Mouse (Mus musculus) T-helper 1 cell (primary cell): ENCODE measurements around the gene Samd11.

Source experiments
- in situ Hi-C: fragments of 300-600 bp; cut with MboI, MseI; formaldehyde crosslinking; loops from one replicate; pipeline ENCODE4 v1.15.1; 2025; ENCODE audit warnings: high pct_unique_total_duplicates

The Samd11 gene

DNA sequence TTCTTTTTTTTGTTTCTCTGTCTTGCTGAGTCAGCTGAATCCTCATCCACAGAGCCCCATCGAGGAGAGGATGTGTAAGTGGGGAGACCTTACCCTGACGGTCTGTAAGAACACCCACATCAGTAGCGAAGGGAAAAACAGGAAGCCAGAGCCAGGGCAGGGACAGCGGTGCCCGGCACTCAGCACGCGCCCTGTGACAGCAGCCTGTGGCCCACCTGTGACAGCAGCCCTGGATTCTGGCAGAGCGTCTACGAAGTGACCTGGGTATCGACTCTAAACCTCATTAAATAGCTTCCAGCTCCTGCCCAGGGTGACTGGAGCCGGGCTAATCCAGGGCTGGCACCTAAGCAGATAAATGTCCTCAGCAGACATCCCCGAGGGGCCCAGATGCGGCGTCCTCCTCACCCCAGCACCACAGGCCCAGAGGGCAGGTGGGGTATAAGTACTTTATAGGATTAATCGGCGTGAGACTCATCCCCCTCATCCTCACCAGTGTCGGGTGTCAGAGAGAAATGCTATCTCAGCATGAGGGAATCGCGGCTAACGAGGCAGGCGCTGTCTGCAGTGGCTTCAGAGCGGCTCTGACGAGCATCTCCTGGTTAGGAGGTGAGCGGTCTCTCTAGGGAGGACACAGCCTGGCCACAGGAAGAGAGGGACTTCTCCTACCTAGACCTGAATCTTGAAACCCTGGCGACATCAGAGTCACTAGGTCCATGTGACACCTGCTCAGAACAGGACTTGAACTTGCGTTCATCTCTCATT lies at the start of gene Samd11:
Samd11 (minus strand) TSS at position 580 of the 762 bp plus-strand sequence.
- in situ Hi-C loops = no loop called here

DNA sequence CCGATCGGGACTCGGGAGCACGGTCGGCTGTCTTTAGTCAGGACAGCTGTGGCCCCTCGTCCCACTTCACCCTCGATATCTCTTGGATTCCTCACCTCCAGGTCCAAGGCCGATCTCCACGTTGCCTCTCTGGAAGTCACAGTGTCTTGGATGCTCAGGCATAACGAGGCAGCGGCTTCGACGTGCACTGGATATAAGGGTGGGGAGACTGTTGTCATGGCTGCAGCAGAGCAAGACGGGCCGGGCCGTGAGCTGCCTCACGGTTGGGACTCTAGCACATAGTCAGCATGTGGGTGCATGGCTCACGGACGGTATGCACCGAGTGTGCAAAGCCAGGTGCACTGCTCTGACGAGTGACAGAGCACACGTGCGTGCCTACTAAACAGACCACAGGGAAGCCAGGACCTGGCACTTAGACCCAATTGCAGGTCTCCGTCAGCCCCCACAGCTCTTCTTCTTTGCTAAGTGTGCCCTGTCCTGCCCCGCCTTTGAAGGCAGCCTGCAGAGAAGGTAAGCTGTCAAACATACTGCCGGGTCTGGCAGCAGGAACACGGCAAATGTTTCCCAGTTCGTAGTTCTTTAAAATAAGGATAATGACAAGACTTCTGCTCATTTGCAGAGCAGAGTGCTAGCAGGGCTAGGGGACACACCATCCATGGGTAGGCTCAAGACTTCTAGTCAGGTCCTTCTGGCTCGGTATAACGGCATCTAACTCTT lies 938 bp downstream of the Samd11 start:
- in situ Hi-C loops = no loop called here

DNA sequence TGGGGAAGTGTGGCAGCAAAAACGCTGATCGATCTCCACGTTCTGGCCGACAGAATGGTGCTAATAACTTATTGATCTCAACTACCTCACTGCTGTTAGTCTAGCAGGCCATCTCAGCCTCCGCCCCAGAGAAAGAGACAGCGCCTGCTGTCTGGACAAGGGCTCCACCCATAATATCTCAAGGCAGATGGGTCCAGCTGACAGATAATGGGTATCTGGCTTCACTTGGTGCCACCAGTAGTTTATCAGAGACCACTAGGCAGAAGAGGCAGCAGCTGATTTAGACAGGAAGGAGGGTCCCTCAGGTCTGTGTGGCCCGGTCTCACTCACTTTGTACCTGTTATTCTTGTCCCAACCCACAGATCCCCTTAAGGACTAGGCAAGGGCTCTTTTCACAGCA lies 2.4 kb downstream of the Samd11 start:
- in situ Hi-C loops = no loop called here

DNA sequence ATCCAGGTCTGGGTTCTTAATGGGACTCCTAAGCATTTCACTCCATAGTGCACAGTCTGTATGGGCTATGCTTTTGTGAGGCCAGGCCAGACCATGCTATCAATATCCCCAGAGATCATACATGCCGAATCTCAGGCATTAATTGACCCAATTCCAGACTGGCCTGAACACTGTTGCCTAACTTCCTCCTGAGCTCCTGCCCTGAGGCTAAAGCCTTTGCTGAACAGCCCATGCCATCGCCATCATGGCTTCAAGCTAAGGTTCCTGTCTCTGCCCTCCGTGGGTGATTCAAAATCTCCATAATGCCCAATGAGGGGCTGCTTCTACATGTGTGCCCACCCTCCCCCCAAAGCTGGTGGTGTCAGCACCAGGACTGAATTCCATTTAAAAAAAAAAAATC lies 2.8 kb downstream of the Samd11 start:
- in situ Hi-C loops = no loop called here

DNA sequence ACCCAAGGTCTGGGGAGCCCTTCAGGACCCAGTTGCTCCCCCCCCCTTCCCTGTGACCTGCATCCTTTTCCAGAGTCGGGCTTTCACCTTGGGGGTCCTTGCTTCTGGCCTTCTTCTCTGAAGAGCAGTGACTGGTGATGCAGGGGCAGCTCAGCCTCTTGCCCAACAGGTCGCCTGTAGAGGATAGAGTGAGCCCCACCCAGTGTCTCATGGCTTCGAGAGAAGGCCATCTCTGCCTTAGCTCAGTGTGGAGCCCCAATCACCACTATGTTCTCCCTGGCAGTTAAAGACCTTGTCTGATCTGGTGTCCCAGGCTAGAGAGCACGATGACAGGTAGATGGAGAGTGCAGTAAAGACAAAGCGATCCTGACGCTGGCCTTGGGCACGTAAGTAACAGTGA lies 3.3 kb downstream of the Samd11 start:
- in situ Hi-C loops = no loop called here

DNA sequence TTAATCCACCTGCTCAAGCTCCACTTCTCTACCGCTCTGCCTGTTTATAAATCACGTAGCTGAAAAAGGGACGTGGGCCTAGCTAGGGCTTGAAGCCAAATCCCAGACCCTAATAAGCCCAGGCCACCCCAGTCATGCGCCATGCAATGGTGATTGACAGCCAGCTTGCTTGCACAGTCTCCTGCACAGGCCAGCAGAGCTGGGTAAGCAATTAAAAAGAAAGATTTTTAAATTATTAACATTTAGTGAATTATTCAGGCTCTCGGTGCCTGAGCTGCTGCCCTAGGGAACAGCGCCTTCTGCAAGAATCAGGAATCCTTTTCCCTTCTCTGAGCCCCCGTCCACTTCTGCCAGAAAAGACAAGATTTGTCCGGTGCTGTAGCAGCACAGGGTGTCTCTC lies 4.4 kb downstream of the Samd11 start:
- in situ Hi-C loops = no loop called here

DNA sequence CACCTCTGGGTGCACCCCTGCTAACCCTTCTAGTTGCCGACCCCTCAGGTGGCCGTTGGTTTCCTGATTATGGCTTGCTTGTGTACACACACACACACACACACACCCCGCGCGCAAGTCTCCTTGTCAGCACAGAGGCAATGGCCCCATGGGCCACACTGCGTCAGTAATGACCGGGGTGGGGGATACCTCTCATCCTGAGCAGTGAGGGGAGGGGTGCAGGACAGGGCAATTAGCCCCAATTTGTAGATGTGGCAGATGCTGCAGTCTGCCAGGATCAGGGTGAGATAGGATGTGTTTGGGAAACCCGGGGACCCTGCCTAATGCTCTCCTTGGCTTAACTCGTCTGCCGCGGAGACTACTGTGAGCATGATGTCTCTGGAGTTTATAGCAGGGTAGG lies 5.9 kb downstream of the Samd11 start:
- in situ Hi-C loops = loop anchor here (5.0 kb wide), 1 partner anchor 63 kb away; no protein-coding TSS in a partner anchor

DNA sequence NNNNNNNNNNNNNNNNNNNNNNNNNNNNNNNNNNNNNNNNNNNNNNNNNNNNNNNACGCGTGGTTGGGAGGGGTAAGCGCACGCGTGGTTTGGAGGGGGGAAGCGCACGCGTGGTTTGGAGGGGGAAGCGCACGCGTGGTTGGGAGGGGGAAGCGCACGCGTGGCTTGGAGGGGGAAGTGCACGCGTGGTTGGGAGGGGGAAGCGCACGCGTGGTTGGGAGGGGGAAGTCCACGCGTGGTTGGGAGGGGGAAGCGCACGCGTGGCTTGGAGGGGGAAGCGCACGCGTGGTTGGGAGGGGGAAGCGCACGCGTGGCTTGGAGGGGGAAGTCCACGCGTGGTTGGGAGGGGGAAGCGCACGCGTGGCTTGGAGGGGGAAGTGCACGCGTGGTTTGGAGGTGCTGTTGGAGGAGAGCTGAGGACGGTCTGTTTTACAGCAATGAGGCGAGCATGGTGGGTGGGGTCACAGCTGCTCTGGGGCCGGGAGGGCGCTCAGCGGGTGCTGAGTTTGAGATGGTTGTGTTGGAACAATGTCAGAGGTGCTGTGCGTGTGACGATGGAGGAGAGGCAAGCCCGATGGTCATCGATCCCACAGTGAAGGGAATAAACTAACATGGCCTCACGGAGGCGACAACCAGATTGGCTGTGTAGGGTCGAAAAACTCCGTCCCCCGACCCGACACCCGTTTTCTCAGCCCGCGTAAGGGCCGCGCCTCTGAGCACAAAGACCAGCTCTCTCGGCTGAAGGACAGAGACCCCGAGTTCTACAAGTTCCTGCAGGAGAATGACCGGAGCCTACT lies 18.6 kb downstream of the Samd11 start:
- in situ Hi-C loops = no loop called here

DNA sequence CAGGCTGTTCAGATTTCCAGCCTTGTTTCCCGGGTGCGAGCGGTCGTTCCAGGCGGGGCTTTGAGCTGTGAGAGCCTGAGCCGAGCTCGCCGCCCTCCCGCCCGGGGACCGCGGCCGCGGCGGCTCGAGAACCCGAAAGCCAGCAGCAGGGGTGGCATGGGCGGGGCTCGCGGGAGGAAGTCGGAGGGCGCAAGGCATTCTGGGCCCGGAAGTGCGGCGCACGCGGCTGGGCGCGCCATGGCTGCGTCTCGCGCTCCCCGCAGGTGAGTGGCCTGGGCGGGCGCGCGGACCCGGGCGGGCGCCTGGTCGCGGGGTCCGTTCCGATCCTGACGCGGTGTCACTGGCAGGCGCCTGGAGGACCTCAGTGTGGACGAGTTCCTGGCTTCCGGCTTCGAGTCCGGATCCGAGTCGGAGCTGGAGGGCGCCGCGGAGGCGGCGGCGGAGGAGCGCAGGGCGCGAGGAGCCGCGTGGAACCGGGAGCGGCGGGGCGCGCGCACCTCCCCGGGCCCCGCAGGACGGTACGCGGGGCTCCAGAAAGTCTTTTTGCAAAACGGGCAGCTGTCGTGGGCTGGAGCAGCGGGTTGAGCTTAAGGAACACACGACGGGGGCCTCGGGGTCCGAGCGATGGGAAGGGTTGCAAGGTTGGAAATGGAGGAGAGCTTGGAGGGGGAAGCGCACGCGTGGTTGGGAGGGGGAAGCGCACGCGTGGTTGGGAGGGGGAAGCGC lies 19.5 kb downstream of the Samd11 start, which contains the start of gene Noc2l:
Noc2l (plus strand) TSS at position 203 of the 726 bp plus-strand sequence.
- in situ Hi-C loops = no loop called here

DNA sequence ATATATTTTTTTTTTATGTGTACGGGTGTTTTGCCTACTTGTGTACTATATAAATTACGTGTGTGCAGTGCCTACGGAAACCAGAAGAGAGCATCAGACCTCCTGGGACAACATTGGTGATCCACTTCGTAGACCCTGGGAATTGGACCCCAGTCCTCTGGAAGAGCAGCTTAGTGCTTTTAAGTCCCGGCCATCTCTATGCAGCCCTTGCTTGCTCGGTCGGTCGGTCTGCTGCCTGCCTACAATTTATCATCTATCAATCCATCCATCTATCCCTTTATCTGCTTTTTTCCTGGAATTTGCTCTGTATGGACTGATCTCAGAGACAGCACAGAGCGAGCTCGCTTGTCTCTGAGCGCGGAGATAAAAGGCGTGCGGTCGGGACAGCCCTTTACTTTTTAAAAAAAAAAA lies 20.1 kb downstream of the Samd11 start:
- in situ Hi-C loops = no loop called here

DNA sequence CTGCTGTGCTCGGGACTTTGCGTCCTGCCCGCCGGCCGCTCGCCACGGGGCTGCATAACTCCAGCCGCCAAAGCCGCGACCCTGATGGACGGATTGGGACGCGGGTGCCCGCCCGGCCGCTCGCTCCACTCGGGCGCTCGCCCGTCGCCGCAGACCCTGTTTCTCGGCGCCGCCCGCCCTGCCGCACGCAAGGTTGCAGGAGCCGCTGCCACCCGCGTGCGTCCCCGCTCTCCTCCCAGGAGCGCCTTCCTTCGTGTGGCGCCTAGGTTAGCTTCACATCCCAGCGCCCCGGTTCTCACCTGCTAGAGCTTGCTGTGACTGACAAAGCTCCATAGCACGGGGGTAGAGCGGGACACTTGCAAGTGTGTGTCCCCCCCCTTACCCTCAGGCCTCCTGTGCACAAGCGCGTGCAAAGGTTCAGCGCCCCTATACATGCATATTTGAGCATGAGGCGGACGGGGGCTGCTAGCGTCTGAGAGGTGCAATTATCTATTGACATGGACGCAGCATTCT lies 20.7 kb downstream of the Samd11 start, which contains the start of gene Plekhn1:
Plekhn1 (minus strand) TSS at position 157 of the 513 bp plus-strand sequence.
- in situ Hi-C loops = no loop called here

DNA sequence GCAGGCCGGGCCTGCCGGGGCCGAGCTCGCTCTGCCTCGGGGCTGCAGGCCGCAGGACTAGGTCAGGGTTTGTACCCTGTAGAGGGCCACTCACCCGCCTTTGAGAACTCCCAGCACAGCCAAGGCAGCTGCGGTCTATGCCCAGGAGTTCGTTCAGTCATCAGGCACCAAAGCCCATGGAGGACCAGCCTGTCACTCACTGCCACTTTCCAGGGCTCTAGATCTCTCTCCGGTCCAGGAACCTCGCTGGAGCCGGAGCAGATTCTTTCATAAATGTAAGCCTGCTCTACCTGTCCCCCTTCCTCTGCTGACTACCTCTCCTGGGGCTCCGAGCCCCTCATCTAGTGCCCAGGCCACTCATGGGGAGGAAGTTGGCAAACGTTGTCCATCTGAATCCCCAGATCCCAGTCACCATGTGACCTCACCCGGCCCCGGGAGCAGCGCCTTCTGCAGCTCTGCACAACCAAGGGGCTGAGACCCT lies 21.4 kb downstream of the Samd11 start:
- in situ Hi-C loops = no loop called here

DNA sequence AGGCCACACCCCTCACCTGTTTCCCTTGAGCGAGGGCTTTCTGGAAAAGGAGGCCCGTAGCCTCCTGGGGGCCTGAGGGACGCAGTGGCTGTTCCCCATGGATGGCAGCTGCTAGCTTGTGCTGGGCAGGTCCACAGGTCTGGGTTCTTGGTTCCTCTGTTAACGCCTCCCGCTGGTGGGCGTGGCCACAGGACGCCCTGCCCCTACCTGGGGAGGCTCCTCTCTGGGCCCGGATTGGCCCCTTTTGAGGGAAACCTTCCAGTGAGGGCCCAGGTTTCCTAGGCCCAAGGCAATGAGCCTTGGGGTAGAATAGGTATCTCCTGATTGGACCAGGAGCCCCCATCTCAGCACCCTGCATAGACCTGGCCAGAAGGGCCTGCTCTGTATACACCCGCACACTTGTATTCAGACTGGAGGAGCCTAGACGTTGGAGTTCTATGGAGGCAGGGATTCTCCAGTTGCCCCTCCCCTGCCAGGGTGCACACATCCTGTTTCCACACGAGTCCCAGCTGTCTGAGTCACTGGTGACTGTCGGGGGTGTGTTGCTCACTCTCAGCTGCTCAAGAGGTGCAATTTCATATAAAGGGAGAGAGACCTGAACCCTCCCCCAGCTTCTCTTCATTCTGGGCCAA lies 26.9 kb downstream of the Samd11 start:
- in situ Hi-C loops = no loop called here

DNA sequence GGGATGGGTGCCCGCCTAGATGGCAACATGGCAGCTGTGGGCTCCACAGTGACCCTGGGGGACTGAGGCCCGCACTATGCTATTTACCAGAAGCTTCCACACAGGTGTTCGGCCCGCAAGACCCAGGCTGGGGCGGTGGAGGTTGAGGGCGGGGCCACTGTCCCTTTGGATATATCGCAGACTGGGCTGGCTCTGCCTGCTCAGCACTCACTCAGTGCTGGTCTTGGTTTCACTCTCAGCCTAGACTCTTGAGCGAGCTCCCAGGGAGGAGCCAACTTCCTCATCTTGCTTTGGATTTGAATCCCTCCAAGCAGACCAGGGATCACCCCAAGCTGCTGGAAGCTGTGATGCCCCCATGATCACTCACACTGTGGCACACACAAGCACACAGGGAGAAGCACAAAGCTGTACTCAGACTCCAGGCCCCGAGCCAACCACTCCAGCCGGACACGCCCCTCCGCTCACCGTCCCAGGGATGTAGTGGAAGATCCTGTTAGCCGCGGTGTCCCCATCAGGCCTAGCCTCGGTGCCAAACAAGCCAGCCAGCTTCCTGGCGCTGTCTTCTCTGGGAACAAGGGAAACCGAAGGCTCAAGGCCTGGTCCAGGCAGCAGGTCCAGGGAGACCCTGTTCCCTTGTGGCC lies 27.6 kb downstream of the Samd11 start:
- in situ Hi-C loops = no loop called here

DNA sequence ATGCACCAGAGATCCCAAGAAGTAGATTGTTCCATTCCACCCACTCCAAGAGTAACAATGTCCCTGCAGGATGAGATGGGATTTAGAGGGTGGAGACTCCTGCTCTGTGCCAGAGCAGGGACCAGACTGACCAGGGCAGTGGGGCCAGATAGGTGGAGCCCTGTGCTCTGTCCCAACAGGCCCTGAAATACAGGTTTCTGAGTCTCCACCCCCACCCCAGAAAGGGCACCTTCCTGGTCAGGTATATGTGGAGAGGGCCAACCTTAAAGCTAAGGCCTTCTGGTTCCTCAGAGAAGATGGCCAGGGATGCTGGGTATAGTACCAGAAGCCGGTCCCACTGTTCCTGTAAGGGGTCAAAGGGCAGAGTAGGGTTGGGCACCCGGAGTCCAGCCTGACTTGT lies 31.2 kb downstream of the Samd11 start:
- in situ Hi-C loops = no loop called here

DNA sequence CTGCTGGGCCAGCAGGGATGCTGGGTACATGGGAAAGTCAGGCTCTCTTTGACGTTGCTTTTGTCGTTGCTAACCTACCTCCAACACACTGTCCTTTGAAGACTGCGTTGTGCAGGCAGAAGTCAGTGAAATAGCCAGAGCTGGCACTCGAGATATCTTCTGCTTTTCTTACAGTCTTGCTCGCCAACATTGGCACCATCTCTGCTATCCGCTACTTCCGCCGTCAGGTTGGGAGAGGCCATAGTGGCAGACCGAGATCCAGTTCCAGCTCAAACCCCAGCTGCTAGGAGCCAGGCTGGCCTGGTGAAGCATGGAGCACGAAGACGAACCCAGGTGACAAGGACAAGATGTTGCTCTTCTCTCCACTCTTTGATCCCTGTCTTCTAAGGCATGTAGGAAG lies 35.5 kb downstream of the Samd11 start:
- in situ Hi-C loops = no loop called here

DNA sequence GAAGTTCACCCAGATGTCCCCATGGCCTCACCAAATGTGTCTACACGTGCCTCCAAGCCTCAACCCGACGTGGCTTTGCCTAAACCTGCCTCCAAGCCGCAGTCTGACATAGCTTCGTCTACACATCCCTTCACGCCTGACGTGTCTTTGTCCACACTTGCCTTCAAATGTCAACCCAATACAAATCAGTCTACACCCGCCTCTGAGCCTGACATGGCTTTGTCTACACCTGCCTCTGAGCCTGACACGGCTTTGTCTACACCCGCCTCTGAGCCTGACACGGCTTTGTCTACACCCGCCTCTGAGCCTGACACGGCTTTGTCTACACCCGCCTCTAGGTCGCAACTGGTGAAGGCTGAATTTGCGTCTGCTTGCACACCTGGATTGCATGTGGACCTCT lies 37.6 kb downstream of the Samd11 start:
- in situ Hi-C loops = no loop called here

DNA sequence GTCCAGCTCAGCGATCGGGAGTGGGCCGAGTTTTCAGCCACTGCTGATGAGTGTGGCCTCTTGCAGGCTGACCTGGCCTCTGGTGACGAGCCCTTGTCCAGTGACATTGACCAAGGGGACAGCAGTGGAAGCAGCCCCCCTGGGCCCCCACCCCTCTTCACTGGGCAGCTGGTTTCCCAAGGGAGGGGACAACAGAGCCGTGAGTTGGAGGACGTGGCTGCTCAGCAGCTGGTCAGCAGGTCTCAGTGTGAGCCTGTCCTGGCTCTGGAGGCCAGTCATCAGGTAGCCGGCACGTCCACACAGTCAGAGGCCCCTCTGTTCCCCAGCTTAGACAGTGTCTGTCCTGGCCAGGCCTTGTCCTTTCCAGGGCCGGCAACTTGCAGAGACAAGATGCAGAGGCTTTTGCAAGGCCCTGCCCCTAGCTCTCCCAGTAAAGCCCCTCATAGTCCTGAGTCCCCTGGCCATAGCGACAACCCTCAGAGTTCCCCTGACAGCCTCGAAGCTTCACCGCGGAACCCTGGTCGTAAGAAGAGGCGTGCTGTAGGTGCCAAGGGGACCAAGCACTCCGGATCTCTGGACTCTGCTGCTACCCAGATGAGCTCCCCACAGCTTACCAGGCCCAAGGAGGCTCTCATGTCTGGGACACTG lies 38.3 kb downstream of the Samd11 start:
- in situ Hi-C loops = no loop called here

DNA sequence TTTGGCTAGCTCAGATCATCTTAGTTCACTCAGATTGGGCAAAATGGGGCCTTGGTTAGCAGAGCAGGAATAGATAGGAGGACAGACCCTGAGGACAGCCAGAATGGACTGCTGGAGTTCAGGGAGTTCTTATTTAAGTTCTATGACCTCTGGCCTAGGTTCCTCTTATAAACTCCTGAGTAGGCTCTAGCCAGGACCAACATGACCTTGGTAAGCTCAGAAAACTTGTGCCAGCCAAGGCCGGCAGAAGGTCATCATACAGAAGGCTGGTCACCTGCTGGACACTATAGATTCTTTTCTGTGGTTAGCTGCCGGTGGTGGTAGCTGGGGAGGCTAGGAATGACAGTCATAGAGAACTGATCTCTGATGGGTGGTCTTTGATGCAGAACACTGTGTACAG lies 39.3 kb downstream of the Samd11 start:
- in situ Hi-C loops = no loop called here

DNA sequence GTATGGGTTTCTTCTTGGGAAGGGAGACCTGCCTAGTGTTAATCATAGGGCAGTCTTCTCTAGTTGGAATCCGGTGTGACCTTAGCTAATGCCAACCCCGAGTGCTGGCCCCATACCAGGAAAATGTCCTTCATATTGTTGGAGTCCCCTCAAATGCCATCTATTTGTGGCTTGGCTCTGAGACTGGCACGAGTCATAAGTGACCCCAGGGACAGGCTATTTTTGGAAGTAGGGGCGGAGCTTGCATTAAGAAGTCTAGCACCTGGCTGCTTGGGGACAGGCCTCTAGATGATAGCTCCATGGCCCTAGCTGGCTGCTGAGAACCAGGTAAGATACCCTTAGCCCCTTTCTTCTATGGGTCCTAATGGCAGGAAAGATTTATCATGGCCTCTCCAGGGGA lies 39.8 kb downstream of the Samd11 start, which contains the start of gene Perm1:
Perm1 (plus strand) TSS at position 220 of the 400 bp plus-strand sequence.
- in situ Hi-C loops = no loop called here
